Mouse (Mus musculus): ENCODE measurements at regions not wholly inside any gene's neighbourhood (a gene's known extent, or its start where the extent isn't known, plus 50 kb on each side); places are given as distances from the start of the nearest gene placed in this dataset.

DNA sequence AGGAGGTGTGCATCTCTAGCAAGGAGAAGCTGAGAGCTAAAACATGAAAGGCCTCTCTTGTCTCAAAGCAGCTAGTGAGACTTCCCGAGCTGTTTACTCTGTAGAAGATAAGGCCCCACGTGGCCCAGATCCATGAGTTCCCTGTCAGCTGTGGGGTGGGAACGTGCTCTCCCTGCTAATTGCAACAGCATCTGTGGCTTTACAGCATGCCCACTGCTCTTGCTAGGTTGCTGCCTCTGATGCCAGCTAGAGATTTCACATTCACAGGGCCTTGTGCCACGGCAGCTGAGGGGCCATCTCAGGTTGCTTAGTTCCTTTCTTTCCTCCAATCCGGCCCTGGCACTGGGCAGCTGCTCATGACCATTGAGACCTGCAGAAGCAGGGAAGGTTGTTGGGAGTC is 288.2 kb upstream of the Myt1l start:
- no peak for TF ChIP-seq CTCF (IDR thresholded peaks at IDR 0.05; ENCODE audit: borderline replicate concordance, control insufficient read depth, extremely low read depth, insufficient read depth, low read length, poor library complexity)
- TF ChIP-seq POLR2A (IDR thresholded peaks at IDR 0.05; ENCODE audit: control insufficient read depth, extremely low read depth, insufficient read depth, low read length, poor library complexity) = no peak

Data from thymus, adult 2 months (tissue).